Mouse (Mus musculus) liver, adult 2 months (tissue): ENCODE measurements around the gene Myadm.

ENCODE experiments used
- CTCF ChIP-seq: fragments of 200-500 bp; IDR thresholded peaks from 2 replicates; pipeline ENCODE4 v1.5.1; 2011; ENCODE audit warnings: low read depth, low read length, control low read depth
- POLR2A ChIP-seq: fragments of 200-500 bp; IDR thresholded peaks from 2 replicates; pipeline ENCODE4 v1.6.1; 2011; ENCODE audit warnings: low read length, control low read depth; ENCODE audit not compliant: insufficient read depth; ENCODE audit errors: extremely low read depth

- no peak for TF ChIP-seq CTCF
- TF ChIP-seq POLR2A = no peak
Measured at GRCm38 (mm10) chr7:3284604-3285003, 4.3 kb upstream of the Myadm start.
